In the genomic region with DNA sequence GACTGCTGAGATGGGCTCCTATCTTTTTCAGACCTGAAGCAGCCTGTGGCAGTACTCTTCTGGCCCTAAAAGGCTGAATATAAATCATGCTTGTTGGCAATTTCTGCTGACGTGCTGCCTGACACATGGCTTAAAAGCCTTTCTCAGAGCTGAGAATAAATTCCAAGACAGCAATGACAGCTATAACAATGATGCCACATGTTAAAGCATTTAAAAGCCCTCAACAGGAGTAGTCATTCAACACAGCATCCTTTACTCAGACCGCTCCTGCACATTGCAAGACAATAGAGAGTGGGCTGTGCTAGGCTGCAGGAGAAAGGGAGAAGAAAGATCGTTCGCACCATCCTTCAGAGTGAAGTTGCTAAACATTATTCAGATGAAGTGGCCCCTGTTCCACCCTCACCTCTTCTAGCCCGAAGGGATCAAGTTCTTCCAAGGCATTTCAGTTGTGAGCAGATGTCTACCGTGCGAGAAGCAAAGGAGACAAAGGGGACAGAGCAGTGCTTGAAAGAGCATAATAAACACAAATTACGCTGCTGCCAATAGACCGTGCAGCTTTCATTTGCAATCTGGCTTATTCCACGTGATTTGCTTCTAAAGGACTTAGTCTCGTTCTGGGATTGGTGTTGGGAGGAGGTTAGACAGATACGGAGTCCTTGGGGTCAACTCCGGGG, we compare ENCODE assay signal across 9 mouse cellular contexts.
DNase-seq lines count a peak whose midpoint lies in the region; ATAC-seq and TF ChIP-seq lines count a peak whose summit lies in the region.
"Had no signal": no experiment of that assay in that cellular context is flagged by ENCODE, and none has a peak within 500 bp of the region (broad histone marks: within the 10 kb centered on the region; RNA-seq: fewer than 3 reads in every experiment).

No protein-coding gene starts in this region.

- 0 out of 2 replicates have a peak overlapping the region, but pooled peaks have one; percentile 1 for H3K4me3 ChIP-seq in embryonic facial prominence, embryonic 12.5 days
- H3K4me3 ChIP-seq in midbrain, embryonic 15.5 days, result peak overlapping the region; percentile 30
- no peak overlapping the region for H3K4me3 ChIP-seq in liver, postnatal 0 days (ENCODE audit: low read depth, low read length)

- no peak overlapping the region for H3K27ac ChIP-seq in embryonic facial prominence, embryonic 12.5 days
- peak overlapping the region; percentile 75 for H3K27ac ChIP-seq in midbrain, embryonic 15.5 days
- H3K27ac ChIP-seq in liver, postnatal 0 days (ENCODE audit: low read depth), result no peak overlapping the region

- 39% methylated on average over 13 of the region's 13 CpGs for WGBS in embryonic facial prominence, embryonic 12.5 days
- WGBS in midbrain, embryonic 15.5 days, result 9% methylated on average over 13 of the region's 13 CpGs
- 83% methylated on average over 13 of the region's 13 CpGs for WGBS in liver, postnatal 0 days (ENCODE audit: insufficient replicate concordance)

- no peaks in the 10 kb centered on the region for H3K36me3 ChIP-seq in embryonic facial prominence, embryonic 12.5 days
- H3K36me3 ChIP-seq in midbrain, embryonic 15.5 days (replicated peaks), result no peaks in the 10 kb centered on the region
- no peaks in the 10 kb centered on the region for H3K36me3 ChIP-seq in liver, postnatal 0 days (replicated peaks; ENCODE audit: insufficient read depth, low read length)

- no peak overlapping the region for H3K9ac ChIP-seq in embryonic facial prominence, embryonic 12.5 days
- peak overlapping the region; percentile 31; the same call in 1 of the 2 replicates for H3K9ac ChIP-seq in midbrain, embryonic 15.5 days
- no peak overlapping the region for H3K9ac ChIP-seq in liver, postnatal 0 days (replicated peaks)

- H3K4me1 ChIP-seq in embryonic facial prominence, embryonic 12.5 days, result 0 out of 2 replicates have a peak, but pooled peaks cover 3% of the 10 kb centered on the region
- peaks cover 8% of the 10 kb centered on the region for H3K4me1 ChIP-seq in midbrain, embryonic 15.5 days
- H3K4me1 ChIP-seq in liver, postnatal 0 days (ENCODE audit: insufficient read depth), result no peaks in the 10 kb centered on the region

- no peak for TF ChIP-seq EP300 in liver, postnatal 0 days (IDR thresholded peaks at IDR 0.05; ENCODE audit: low read depth)

- DNase-seq in layer of hippocampus, adult 18-20 months (ENCODE audit: low spot score in 2 of 2), result peak; percentile 4 to 32
- no peak for DNase-seq in layer of hippocampus, adult 11-12 months (ENCODE audit: low spot score)
- DNase-seq in kidney, adult 9 months, result peak; percentile 15
- no peak for DNase-seq in gastrocnemius, adult 18-20 months (ENCODE audit: low spot score)
- DNase-seq in liver, postnatal 0 days, result no peak
- DNase-seq in thymus, postnatal 36 days, result no peak

- H3K4me2 ChIP-seq in embryonic facial prominence, embryonic 12.5 days (replicated peaks), result peak overlapping the region; percentile 28
- peak overlapping the region; percentile 52 for H3K4me2 ChIP-seq in midbrain, embryonic 15.5 days
- H3K4me2 ChIP-seq in liver, postnatal 0 days (ENCODE audit: low read depth, low read length), result no peak overlapping the region

- ATAC-seq in embryonic facial prominence, embryonic 12.5 days (ENCODE audit: insufficient number of reproducible peaks, insufficient read depth, low FRiP score, low TSS enrichment), result peak; percentile 79
- ATAC-seq in midbrain, embryonic 15.5 days (replicated peaks), result peak; percentile 91
- no peak for ATAC-seq in liver, postnatal 0 days
- ATAC-seq: Patski had no signal

- H3K27me3 ChIP-seq in embryonic facial prominence, embryonic 12.5 days, result no peaks in the 10 kb centered on the region
- H3K27me3 ChIP-seq in midbrain, embryonic 15.5 days (replicated peaks), result no peaks in the 10 kb centered on the region
- H3K27me3 ChIP-seq in liver, postnatal 0 days (ENCODE audit: insufficient read depth, low read length), result no peaks in the 10 kb centered on the region
- H3K27me3 ChIP-seq: Patski had no signal

- TF ChIP-seq CTCF in liver, postnatal 0 days (IDR thresholded peaks at IDR 0.05; ENCODE audit: low read depth), result no peak

- no peaks in the 10 kb centered on the region for H3K9me3 ChIP-seq in embryonic facial prominence, embryonic 12.5 days
- H3K9me3 ChIP-seq in midbrain, embryonic 15.5 days, result no peaks in the 10 kb centered on the region
- H3K9me3 ChIP-seq in liver, postnatal 0 days (ENCODE audit: low read length), result no peaks in the 10 kb centered on the region

Comparison
In these comparisons a context has a peak if more than half of its experiments do, and no peak if none do; other contexts are left out.
1. DNase-seq: peak in layer of hippocampus, adult 18-20 months (2 of 2) and kidney, adult 9 months (single experiment); none in layer of hippocampus, adult 11-12 months (single experiment), gastrocnemius, adult 18-20 months (single experiment), liver, postnatal 0 days (single experiment) and thymus, postnatal 36 days (0 of 2).